Mouse (Mus musculus) MEL (cell line): ENCODE results near the gene Vps26b.

Source experiments
- BHLHE40 ChIP-seq: IDR thresholded peaks from 2 replicates; pipeline ENCODE4 v1.6.1; 2012; ENCODE audit warnings: low read depth, mild to moderate bottlenecking, inconsistent platforms, low read length, improper control_type of control experiment, borderline replicate concordance
- CTCF ChIP-seq, 3 experiments: IDR thresholded peaks in 2 of 3; conservative IDR thresholded peaks in 1 of 3; 2 replicates each; pipeline ENCODE4 v1.5.1; 2011 to 2012; ENCODE audit warnings: low read length in 3 of 3, low read depth in 2 of 3, mild to moderate bottlenecking in 2 of 3, improper control_type of control experiment in 1 of 3, inconsistent platforms in 1 of 3, mixed read lengths in 1 of 3, moderate library complexity in 1 of 3; ENCODE audit not compliant: control insufficient read depth in 1 of 3, insufficient read depth in 1 of 3, poor library complexity in 1 of 3, severe bottlenecking in 1 of 3
- EP300 ChIP-seq, 2 experiments: IDR thresholded peaks; 2 replicates each; pipeline ENCODE4 v1.6.1; 2011; ENCODE audit warnings: improper control_type of control experiment in 2 of 2, low read length in 2 of 2, low read depth in 1 of 2, mild to moderate bottlenecking in 1 of 2
- ETS1 ChIP-seq: IDR thresholded peaks from 2 replicates; pipeline ENCODE4 v1.6.1; 2012; ENCODE audit warnings: low read depth, mild to moderate bottlenecking, inconsistent platforms, low read length, improper control_type of control experiment, moderate library complexity
- GATA1 ChIP-seq: IDR thresholded peaks from 2 replicates; pipeline ENCODE4 v1.6.1; 2011; ENCODE audit warnings: low read depth, low read length, improper control_type of control experiment
- MAX ChIP-seq: IDR thresholded peaks from 2 replicates; pipeline ENCODE4 v1.6.1; 2011; ENCODE audit warnings: low read length, improper control_type of control experiment
- MAZ ChIP-seq: IDR thresholded peaks from 2 replicates; pipeline ENCODE4 v1.6.1; 2012; ENCODE audit warnings: low read depth, mild to moderate bottlenecking, inconsistent platforms, low read length, improper control_type of control experiment
- MXI1 ChIP-seq: IDR thresholded peaks from 2 replicates; pipeline ENCODE4 v1.6.1; 2011; ENCODE audit warnings: mild to moderate bottlenecking, low read depth, low read length, improper control_type of control experiment
- MYB ChIP-seq: IDR thresholded peaks from 2 replicates; pipeline ENCODE4 v1.6.1; 2011; ENCODE audit warnings: mild to moderate bottlenecking, low read depth, low read length, improper control_type of control experiment
- MYC ChIP-seq: IDR thresholded peaks from 2 replicates; pipeline ENCODE4 v1.6.1; 2011; ENCODE audit warnings: low read depth, mild to moderate bottlenecking, low read length, improper control_type of control experiment, moderate library complexity
- POLR2A ChIP-seq, 2 experiments: IDR thresholded peaks; 2 replicates each; pipeline ENCODE4 v1.6.1; 2011 to 2012; ENCODE audit warnings: low read length in 2 of 2, mild to moderate bottlenecking in 2 of 2, control low read depth in 1 of 2, improper control_type of control experiment in 1 of 2, low read depth in 1 of 2, moderate library complexity in 1 of 2; ENCODE audit not compliant: control insufficient read depth in 1 of 2, insufficient read depth in 1 of 2, poor library complexity in 1 of 2
- TCF12 ChIP-seq: IDR thresholded peaks from 2 replicates; pipeline ENCODE4 v1.6.1; 2014; ENCODE audit warnings: low read depth, mild to moderate bottlenecking, inconsistent platforms, low read length, improper control_type of control experiment, moderate library complexity
- UBTF ChIP-seq: IDR thresholded peaks from 2 replicates; pipeline ENCODE4 v1.6.1; 2012; ENCODE audit warnings: low read depth, mild to moderate bottlenecking, inconsistent platforms, low read length, improper control_type of control experiment, moderate library complexity, borderline replicate concordance; ENCODE audit not compliant: insufficient read depth
- ZC3H11A ChIP-seq: IDR thresholded peaks from 2 replicates; pipeline ENCODE4 v1.6.1; 2012; ENCODE audit warnings: low read depth, mild to moderate bottlenecking, inconsistent platforms, low read length, improper control_type of control experiment

GRCm38 (mm10) chr9:27018961-27019360 is 10.9 kb downstream of the Vps26b start:
- no peak for TF ChIP-seq POLR2A (IDR thresholded peaks at IDR 0.05; ENCODE audit: control insufficient read depth in 1 of 2, insufficient read depth in 1 of 2, low read depth in 1 of 2, low read length in 2 of 2, poor library complexity in 1 of 2)
- no peak for TF ChIP-seq GATA1
- no peak for TF ChIP-seq MXI1
- TF ChIP-seq MAZ: no peak
- no peak for TF ChIP-seq TCF12
- TF ChIP-seq CTCF (IDR thresholded peaks at IDR 0.05 in 2 of 3, conservative IDR thresholded peaks at IDR 0.05 in 1 of 3; ENCODE audit: control insufficient read depth in 1 of 3, insufficient read depth in 1 of 3, low read depth in 2 of 3, low read length in 3 of 3, poor library complexity in 1 of 3, severe bottlenecking in 1 of 3): no peak
- TF ChIP-seq ZC3H11A: no peak
- no peak for TF ChIP-seq UBTF
- TF ChIP-seq EP300 (IDR thresholded peaks at IDR 0.05; ENCODE audit: low read depth in 1 of 2, low read length in 2 of 2): no peak
- TF ChIP-seq MAX: no peak
- TF ChIP-seq ETS1: no peak
- TF ChIP-seq MYC: no peak
- TF ChIP-seq MYB: no peak
- no peak for TF ChIP-seq BHLHE40
